Mouse (Mus musculus) megakaryocyte-erythroid progenitor cell, adult 5-6 weeks (primary cell): Measurements from ENCODE around the gene Ttll8. TPM values are rescaled to one million over a fixed set of nuclear protein-coding genes. Genes with fewer than 3 reads are reported as not detected.

ENCODE experiments used
- ATAC-seq: replicated peaks from 2 replicates; pipeline ENCODE4 v1.8.0; 2016; ENCODE audit warnings: mild to moderate bottlenecking, inconsistent platforms; ENCODE audit not compliant: severe bottlenecking, poor library complexity, low FRiP score, low TSS enrichment
- total RNA-seq, 2 experiments: library from RNA; stranded (forward) in 1 of 2; stranded (reverse) in 1 of 2; fragments of 200-1000, 215-1000 nt in 1 of 2; fragments of >200 nt in 1 of 2; fragmentation: Nextera tagmentation in 1 of 2; gene quantifications; 2 replicates each; pipeline ENCODE4 v1.2.3; 2014 to 2017

The Ttll8 gene
- total RNA-seq, 2 experiments from 2014 or later = not detected

- ATAC-seq = no peak
Observed at GRCm38 (mm10) chr15:88934141-88934540, 20.1 kb downstream of the Ttll8 start.

GRCm38 (mm10) chr15:88932667-88933066 lies 21.6 kb downstream of the Ttll8 start:
- ATAC-seq = no peak

GRCm38 (mm10) chr15:88921992-88922310 lies 32.3 kb downstream of the Ttll8 start:
- no peak for ATAC-seq

GRCm38 (mm10) chr15:88921131-88921991 lies 32.9 kb downstream of the Ttll8 start:
- ATAC-seq = peak; percentile 85

- no peak for ATAC-seq
Observed at GRCm38 (mm10) chr15:88920065-88920464, 34.2 kb downstream of the Ttll8 start.

GRCm38 (mm10) chr15:88919328-88919727 lies 34.9 kb downstream of the Ttll8 start:
- no peak for ATAC-seq

- no peak for ATAC-seq
Observed at GRCm38 (mm10) chr15:88917126-88917525, 37.1 kb downstream of the Ttll8 start.

GRCm38 (mm10) chr15:88916366-88916765 lies 37.9 kb downstream of the Ttll8 start:
- ATAC-seq = no peak

- no peak for ATAC-seq
Observed at GRCm38 (mm10) chr15:88915046-88915445, 39.2 kb downstream of the Ttll8 start.

GRCm38 (mm10) chr15:88906347-88906746 lies 47.9 kb downstream of the Ttll8 start:
- ATAC-seq = no peak

GRCm38 (mm10) chr15:88904056-88904811 lies 50.0 kb downstream of the Ttll8 start:
- no peak for ATAC-seq

- ATAC-seq = no peak
Observed at GRCm38 (mm10) chr15:88903086-88903485, 51.1 kb downstream of the Ttll8 start.

GRCm38 (mm10) chr15:88902200-88902875 lies 51.9 kb downstream of the Ttll8 start:
- no peak for ATAC-seq

GRCm38 (mm10) chr15:88896341-88896980 lies 57.8 kb downstream of the Ttll8 start:
- ATAC-seq = no peak

GRCm38 (mm10) chr15:88895891-88896290 lies 58.3 kb downstream of the Ttll8 start:
- no peak for ATAC-seq

- no peak for ATAC-seq
Observed at GRCm38 (mm10) chr15:88895119-88895518, 59.1 kb downstream of the Ttll8 start.

- ATAC-seq = no peak
Observed at GRCm38 (mm10) chr15:88892876-88893275, 61.3 kb downstream of the Ttll8 start.

GRCm38 (mm10) chr15:88892252-88892651 lies 62.0 kb downstream of the Ttll8 start:
- no peak for ATAC-seq

GRCm38 (mm10) chr15:88891676-88892040 lies 62.6 kb downstream of the Ttll8 start:
- no peak for ATAC-seq
